Mouse (Mus musculus) liver, adult (tissue): ENCODE data around the gene AI661453.

Experiments
- GATA4 ChIP-seq: IDR thresholded peaks from 2 replicates; pipeline ENCODE4 v1.6.1; 2014; ENCODE audit warnings: mild to moderate bottlenecking, low read length; ENCODE audit not compliant: insufficient replicate concordance

The AI661453 gene

DNA sequence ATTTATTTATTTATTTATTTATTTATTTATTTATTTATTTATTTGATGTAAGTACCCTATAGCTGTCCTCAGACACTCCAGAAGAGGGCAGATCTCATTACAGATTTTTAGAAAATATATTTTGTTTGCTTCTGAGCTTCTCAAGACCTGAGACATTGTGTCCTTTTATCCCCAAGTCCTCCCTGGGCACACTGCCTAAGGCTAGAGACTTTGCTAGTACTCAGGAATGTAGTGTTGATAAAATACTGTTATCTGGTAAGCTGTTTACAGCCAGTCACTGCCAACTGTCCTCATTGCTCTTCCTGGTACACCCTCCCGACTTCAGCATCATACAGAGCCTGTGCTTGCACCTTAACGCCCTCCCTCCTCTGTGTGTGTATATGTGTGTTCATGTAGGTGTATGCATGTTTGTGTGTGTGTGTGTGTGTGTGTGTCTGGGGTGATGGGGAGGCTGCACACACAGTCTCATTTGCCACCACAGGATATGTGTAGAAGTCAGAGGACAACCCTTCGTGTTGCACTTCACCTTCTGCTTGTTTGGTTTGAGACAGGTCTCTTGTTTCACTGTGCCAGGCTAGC lies 23.0 kb downstream of the AI661453 start:
- peak; percentile 48; the same call in 1 of the 2 replicates for TF ChIP-seq GATA4

GRCm38 (mm10) chr17:47461688-47462087 lies 25.3 kb downstream of the AI661453 start:
- TF ChIP-seq GATA4 = no peak

- TF ChIP-seq GATA4 = no peak
Measured at GRCm38 (mm10) chr17:47462209-47462608, 25.8 kb downstream of the AI661453 start.

- TF ChIP-seq GATA4 = no peak
Measured at GRCm38 (mm10) chr17:47462728-47463388, 26.4 kb downstream of the AI661453 start.

- no peak for TF ChIP-seq GATA4
Measured at GRCm38 (mm10) chr17:47464248-47464965, 28.0 kb downstream of the AI661453 start.

DNA sequence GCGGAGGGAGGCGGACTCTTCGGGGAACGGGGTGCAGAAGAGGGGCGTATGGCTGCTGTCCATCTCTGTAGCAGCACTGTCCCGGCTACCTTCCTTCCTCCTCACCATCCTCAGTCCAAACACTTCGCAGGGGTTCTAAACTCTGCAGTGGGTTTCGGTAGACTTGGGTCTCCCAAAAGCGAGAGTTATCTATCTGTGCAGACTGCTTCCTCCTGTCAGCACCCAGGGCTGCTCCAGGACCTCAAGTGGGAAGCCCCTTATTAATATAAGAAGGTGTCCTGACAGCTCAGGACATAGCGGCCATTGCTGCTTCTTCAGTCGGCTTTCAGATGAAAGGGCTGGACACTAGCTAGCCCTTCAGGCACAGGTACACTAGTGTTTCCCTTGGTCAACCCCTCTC lies 28.6 kb downstream of the AI661453 start:
- no peak for TF ChIP-seq GATA4

DNA sequence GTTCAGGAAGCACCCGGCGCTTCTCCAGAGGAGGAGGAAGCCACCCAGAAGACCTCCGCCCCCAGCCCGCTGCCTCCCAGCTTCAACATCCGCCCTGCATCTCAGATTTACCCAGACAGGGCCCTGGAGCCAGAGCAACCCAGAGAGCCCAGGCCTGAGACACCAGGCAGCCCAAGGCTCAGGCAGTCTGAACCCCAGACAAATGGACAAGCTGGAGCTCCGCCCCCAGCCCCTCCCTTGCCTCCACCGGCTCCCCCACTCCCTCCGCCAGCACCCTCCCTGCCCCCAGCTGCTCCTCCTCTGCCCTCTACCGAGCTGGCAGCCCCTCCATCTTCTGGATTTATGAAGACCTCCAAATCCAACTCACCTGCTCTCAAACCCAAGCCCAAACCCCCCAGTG lies 29.9 kb downstream of the AI661453 start:
- no peak for TF ChIP-seq GATA4

GRCm38 (mm10) chr17:47467659-47468058 lies 31.2 kb downstream of the AI661453 start:
- no peak for TF ChIP-seq GATA4

DNA sequence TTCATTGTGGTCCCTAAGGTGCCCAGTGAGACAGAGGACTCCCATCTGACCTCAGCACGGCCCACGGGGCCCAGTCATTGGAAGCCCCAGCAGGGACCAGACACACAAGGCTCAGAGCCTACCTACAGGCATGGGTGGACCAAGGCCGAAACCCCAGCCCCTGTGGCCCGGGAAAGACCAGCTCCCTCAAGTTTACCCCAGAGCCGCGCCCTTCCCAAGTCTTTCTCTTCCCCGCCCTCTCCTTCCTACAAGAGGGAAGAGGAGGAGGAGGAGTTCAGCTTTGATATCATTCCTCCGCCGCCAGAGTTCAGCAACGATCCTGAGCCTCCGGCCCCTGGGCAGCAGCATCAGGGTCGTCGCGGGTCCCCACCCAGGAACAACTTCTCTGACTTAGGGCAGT lies 31.6 kb downstream of the AI661453 start:
- no peak for TF ChIP-seq GATA4

GRCm38 (mm10) chr17:47468466-47468865 lies 32.1 kb downstream of the AI661453 start:
- no peak for TF ChIP-seq GATA4

DNA sequence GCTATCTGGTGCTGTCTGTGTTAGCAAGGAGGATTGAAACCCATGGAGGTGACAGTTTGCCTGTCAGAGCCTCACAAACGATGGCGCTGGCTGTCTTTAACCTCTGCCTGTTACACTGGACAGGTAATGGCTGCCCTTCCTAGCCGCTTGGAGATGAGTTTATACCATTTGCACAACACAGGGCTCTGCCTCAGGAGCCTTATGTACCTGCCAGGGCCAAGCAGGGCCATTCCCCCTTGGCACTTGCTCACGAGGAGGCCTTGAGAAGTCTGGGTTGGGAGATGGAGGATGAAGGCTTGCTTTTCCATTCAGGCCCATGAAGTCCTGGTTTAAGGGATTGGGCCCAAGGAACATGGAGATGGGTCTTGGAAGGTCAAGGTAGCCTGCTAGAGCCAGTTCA lies 33.2 kb downstream of the AI661453 start:
- TF ChIP-seq GATA4 = no peak

GRCm38 (mm10) chr17:47470121-47470520 lies 33.7 kb downstream of the AI661453 start:
- TF ChIP-seq GATA4 = no peak

DNA sequence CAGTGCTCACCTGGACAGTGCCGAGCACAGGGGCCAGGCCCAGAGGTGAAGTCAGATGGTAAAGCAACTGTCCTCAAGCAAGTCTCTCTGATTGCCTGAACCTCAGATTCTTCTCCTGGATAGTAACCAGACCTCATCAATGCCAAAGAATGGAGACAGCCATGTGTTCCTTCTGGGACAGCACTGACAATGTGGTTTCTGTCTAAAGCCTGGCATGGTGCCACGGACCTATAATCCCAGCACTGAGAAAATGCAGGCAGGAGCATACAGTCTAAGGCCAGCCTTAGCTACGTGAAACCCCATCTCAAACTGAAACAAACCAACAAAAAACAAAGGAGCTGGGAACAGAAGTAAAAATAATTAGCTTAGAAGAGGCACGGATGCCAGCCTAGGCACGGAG lies 34.3 kb downstream of the AI661453 start:
- no peak for TF ChIP-seq GATA4

GRCm38 (mm10) chr17:47472435-47473350 lies 36.3 kb downstream of the AI661453 start:
- TF ChIP-seq GATA4 = no peak

DNA sequence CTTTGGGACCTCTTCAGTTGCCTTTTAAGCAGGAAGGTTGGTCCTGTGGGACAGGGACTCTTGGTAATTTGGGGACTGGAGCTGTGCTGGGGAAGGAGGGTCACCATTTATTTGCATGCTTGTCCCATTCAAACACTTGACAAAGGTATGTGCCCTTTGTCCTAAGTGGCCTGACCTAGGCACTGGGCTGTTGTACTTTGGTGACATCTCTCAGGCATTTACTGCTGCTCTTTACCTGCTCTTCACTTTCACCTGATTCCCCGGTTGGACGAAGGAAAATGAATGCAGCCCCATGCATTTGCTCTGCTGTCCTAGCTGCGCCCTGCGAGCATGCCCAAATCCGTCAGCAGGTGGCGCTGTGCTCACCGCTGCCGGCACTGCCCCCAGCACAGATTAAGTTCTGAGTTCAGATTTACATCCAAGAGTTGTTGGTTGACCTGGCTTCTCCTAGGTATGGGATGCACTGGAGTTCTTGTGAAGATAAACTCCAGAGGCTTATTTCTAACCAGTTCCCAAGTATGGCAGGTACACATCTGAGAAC lies 37.1 kb downstream of the AI661453 start:
- no peak; the same call in 1 of the 2 replicates for TF ChIP-seq GATA4
